Comparison of ENCODE assay signal across 10 mouse cellular contexts in the genomic region with DNA sequence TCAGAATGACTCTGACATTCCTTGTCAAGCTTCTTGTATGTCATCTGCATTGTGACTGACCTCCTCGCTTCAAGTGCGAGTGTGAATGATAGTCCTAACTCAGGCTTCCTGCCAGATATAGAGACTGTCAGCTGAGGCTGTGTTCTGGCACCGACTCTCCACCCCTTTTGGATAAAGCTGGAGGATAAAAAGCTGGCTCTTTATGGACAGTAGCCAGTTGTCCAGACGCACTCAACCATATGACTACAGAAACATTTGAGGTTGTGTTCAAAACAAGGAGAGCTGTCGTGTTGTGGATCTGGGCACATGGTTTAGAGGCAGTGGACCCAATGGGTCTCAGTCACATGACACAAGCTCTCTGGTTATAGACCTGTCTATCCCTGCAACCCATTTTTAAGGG.
DNase-seq lines count a peak whose midpoint lies in the region; ATAC-seq and TF ChIP-seq lines count a peak whose summit lies in the region.
"Had no signal": no experiment of that assay in that cellular context is flagged by ENCODE, and none has a peak within 500 bp of the region (broad histone marks: within the 10 kb centered on the region; RNA-seq: fewer than 3 reads in every experiment).

No protein-coding gene starts in this region.

- TF ChIP-seq POLR2A in limb, embryonic 14.5 days (IDR thresholded peaks at IDR 0.05; ENCODE audit: borderline replicate concordance, extremely low read depth, insufficient read depth, insufficient read length), result no peak

- no peak for TF ChIP-seq EP300 in stomach, postnatal 0 days (optimal IDR thresholded peaks at IDR 0.05)

- H3K27ac ChIP-seq in limb, embryonic 14.5 days (replicated peaks; ENCODE audit: low read depth, low read length), result no peak overlapping the region
- H3K27ac ChIP-seq in limb, embryonic 10.5 days, result no peak overlapping the region
- 0 out of 2 replicates have a peak overlapping the region, but pooled peaks have one; percentile 9 for H3K27ac ChIP-seq in embryonic facial prominence, embryonic 15.5 days (replicated peaks)
- H3K27ac ChIP-seq in hindbrain, postnatal 0 days, result peak overlapping the region; percentile 78
- peak overlapping the region; percentile 25; the same call in 1 of the 2 replicates for H3K27ac ChIP-seq in stomach, postnatal 0 days (replicated peaks)
- H3K27ac ChIP-seq: embryonic facial prominence, embryonic 13.5 days; limb, embryonic 13.5 days had no signal

- TF ChIP-seq CTCF in hindbrain, postnatal 0 days (IDR thresholded peaks at IDR 0.05; ENCODE audit: low read depth), result no peak
- no peak for TF ChIP-seq CTCF in stomach, postnatal 0 days (IDR thresholded peaks at IDR 0.05; ENCODE audit: low read depth)

- no peak overlapping the region for H3K4me2 ChIP-seq in limb, embryonic 14.5 days (replicated peaks; ENCODE audit: low read depth, low read length, severe bottlenecking)
- H3K4me2 ChIP-seq in embryonic facial prominence, embryonic 15.5 days (replicated peaks), result no peak overlapping the region
- no peak overlapping the region for H3K4me2 ChIP-seq in hindbrain, postnatal 0 days (ENCODE audit: low read depth, low read length)
- no peak overlapping the region for H3K4me2 ChIP-seq in stomach, postnatal 0 days (replicated peaks; ENCODE audit: low read depth)
- H3K4me2 ChIP-seq: embryonic facial prominence, embryonic 13.5 days; limb, embryonic 13.5 days had no signal

- no peak; the same call in 1 of the 2 replicates for ATAC-seq in limb, embryonic 14.5 days (ENCODE audit: low FRiP score, low read depth)
- ATAC-seq in embryonic facial prominence, embryonic 15.5 days (ENCODE audit: insufficient number of reproducible peaks, low FRiP score, low TSS enrichment, low read depth), result no peak
- peak; percentile 63 for ATAC-seq in hindbrain, postnatal 0 days
- no peak for ATAC-seq in stomach, postnatal 0 days (ENCODE audit: low FRiP score, low TSS enrichment)

- H3K4me1 ChIP-seq in limb, embryonic 14.5 days (ENCODE audit: control insufficient read depth, insufficient read depth, low read length), result peaks cover 8% of the 10 kb centered on the region
- H3K4me1 ChIP-seq in limb, embryonic 10.5 days, result peaks cover 60% of the 10 kb centered on the region
- peaks cover 49% of the 10 kb centered on the region for H3K4me1 ChIP-seq in embryonic facial prominence, embryonic 15.5 days
- H3K4me1 ChIP-seq in hindbrain, postnatal 0 days (ENCODE audit: insufficient read depth, low read length), result peaks cover 51% of the 10 kb centered on the region
- H3K4me1 ChIP-seq in stomach, postnatal 0 days (replicated peaks; ENCODE audit: control insufficient read depth, insufficient read depth), result no peaks in the 10 kb centered on the region

- H3K27me3 ChIP-seq in limb, embryonic 14.5 days (ENCODE audit: control insufficient read depth, insufficient read depth, low read length), result no peaks in the 10 kb centered on the region
- H3K27me3 ChIP-seq in limb, embryonic 10.5 days (ENCODE audit: low read depth, poor library complexity, severe bottlenecking), result no peaks in the 10 kb centered on the region
- no peaks in the 10 kb centered on the region for H3K27me3 ChIP-seq in embryonic facial prominence, embryonic 15.5 days
- no peaks in the 10 kb centered on the region for H3K27me3 ChIP-seq in hindbrain, postnatal 0 days (ENCODE audit: insufficient read depth, low read length)
- H3K27me3 ChIP-seq in stomach, postnatal 0 days (ENCODE audit: control insufficient read depth, insufficient read depth, low read length), result no peaks in the 10 kb centered on the region
- H3K27me3 ChIP-seq: embryonic facial prominence, embryonic 13.5 days; limb, embryonic 13.5 days had no signal

- intact Hi-C loops in left cerebral cortex, postnatal 36 days (cut with DNase I), result no loop called here

- no peak overlapping the region for H3K9ac ChIP-seq in limb, embryonic 14.5 days (ENCODE audit: low read depth, low read length, severe bottlenecking)
- H3K9ac ChIP-seq in embryonic facial prominence, embryonic 15.5 days, result no peak overlapping the region
- H3K9ac ChIP-seq in hindbrain, postnatal 0 days (replicated peaks; ENCODE audit: low read length), result no peak overlapping the region
- no peak overlapping the region for H3K9ac ChIP-seq in stomach, postnatal 0 days (ENCODE audit: low read length)
- H3K9ac ChIP-seq: embryonic facial prominence, embryonic 13.5 days; limb, embryonic 13.5 days had no signal

- H3K9me3 ChIP-seq in limb, embryonic 14.5 days (ENCODE audit: control insufficient read depth, low read length), result no peaks in the 10 kb centered on the region; the same call in 1 of the 2 replicates
- no peaks in the 10 kb centered on the region for H3K9me3 ChIP-seq in limb, embryonic 10.5 days (replicated peaks)
- H3K9me3 ChIP-seq in embryonic facial prominence, embryonic 15.5 days (replicated peaks), result no peaks in the 10 kb centered on the region
- H3K9me3 ChIP-seq in hindbrain, postnatal 0 days (ENCODE audit: low read length), result no peaks in the 10 kb centered on the region
- H3K9me3 ChIP-seq in stomach, postnatal 0 days (ENCODE audit: control insufficient read depth, low read length), result no peaks in the 10 kb centered on the region
- H3K9me3 ChIP-seq: embryonic facial prominence, embryonic 13.5 days; limb, embryonic 13.5 days had no signal

- WGBS in limb, embryonic 14.5 days, result 54% methylated on average over 5 of the region's 5 CpGs
- 81% methylated on average over 5 of the region's 5 CpGs for WGBS in limb, embryonic 10.5 days
- WGBS in embryonic facial prominence, embryonic 15.5 days, result 58% methylated on average over 5 of the region's 5 CpGs
- 24% methylated on average over 5 of the region's 5 CpGs for WGBS in hindbrain, postnatal 0 days
- 37% methylated on average over 5 of the region's 5 CpGs for WGBS in stomach, postnatal 0 days

- H3K4me3 ChIP-seq in limb, embryonic 14.5 days (replicated peaks; ENCODE audit: low read length), result no peak overlapping the region
- no peak overlapping the region for H3K4me3 ChIP-seq in limb, embryonic 10.5 days
- no peak overlapping the region for H3K4me3 ChIP-seq in embryonic facial prominence, embryonic 15.5 days (replicated peaks)
- H3K4me3 ChIP-seq in hindbrain, postnatal 0 days (ENCODE audit: low read length), result no peak overlapping the region
- no peak overlapping the region for H3K4me3 ChIP-seq in stomach, postnatal 0 days (ENCODE audit: low read depth, low read length)
- H3K4me3 ChIP-seq: embryonic facial prominence, embryonic 13.5 days; limb, embryonic 13.5 days had no signal

- DNase-seq in limb, embryonic 14.5 days (ENCODE audit: low spot score), result peak; percentile 60
- no peak for DNase-seq in limb, embryonic 10.5 days (ENCODE audit: low spot score)
- peak; percentile 90 for DNase-seq in hindbrain, postnatal 0 days (ENCODE audit: low spot score)
- DNase-seq in left cerebral cortex, postnatal 36 days (ENCODE audit: low spot score in 2 of 2), result peak; percentile 16 to 27
- DNase-seq in stomach, postnatal 0 days (ENCODE audit: low spot score), result no peak
- DNase-seq in yolk sac, embryonic 10.5 days (ENCODE audit: low spot score), result no peak
- no peak for DNase-seq in urinary bladder, postnatal 36 days (ENCODE audit: low spot score in 2 of 2)

- H3K36me3 ChIP-seq in limb, embryonic 14.5 days (ENCODE audit: control insufficient read depth, insufficient read depth, low read length), result no peaks in the 10 kb centered on the region
- no peaks in the 10 kb centered on the region for H3K36me3 ChIP-seq in limb, embryonic 10.5 days
- no peaks in the 10 kb centered on the region for H3K36me3 ChIP-seq in embryonic facial prominence, embryonic 15.5 days
- no peaks in the 10 kb centered on the region for H3K36me3 ChIP-seq in hindbrain, postnatal 0 days (ENCODE audit: insufficient read depth, low read length)
- H3K36me3 ChIP-seq in stomach, postnatal 0 days (ENCODE audit: control insufficient read depth, insufficient read depth, low read length), result no peaks in the 10 kb centered on the region
- H3K36me3 ChIP-seq: embryonic facial prominence, embryonic 13.5 days; limb, embryonic 13.5 days had no signal

Comparison
In these comparisons a context has a peak if more than half of its experiments do, and no peak if none do; other contexts are left out.
1. DNase-seq: peak in limb, embryonic 14.5 days (single experiment), hindbrain, postnatal 0 days (single experiment) and left cerebral cortex, postnatal 36 days (2 of 2); none in limb, embryonic 10.5 days (single experiment), stomach, postnatal 0 days (single experiment), yolk sac, embryonic 10.5 days (single experiment) and urinary bladder, postnatal 36 days (0 of 2).
2. H3K27ac ChIP-seq: peak in embryonic facial prominence, embryonic 15.5 days (single experiment), hindbrain, postnatal 0 days (single experiment) and stomach, postnatal 0 days (single experiment); none in limb, embryonic 14.5 days (single experiment) and limb, embryonic 10.5 days (single experiment).